ENCODE assay signal across 8 mouse cellular contexts in genomic region chr17:88255744-88256598, GRCm38 (mm10).
A peak's percentile ranks its signal among the peaks of the same experiment; 100 is the strongest.
DNase-seq lines count a peak whose midpoint lies in the region; ATAC-seq and TF ChIP-seq lines count a peak whose summit lies in the region.

No protein-coding gene starts in this region.

- no peaks in the 10 kb centered on the region for H3K36me3 ChIP-seq in G1E (replicated peaks)
- no peaks in the 10 kb centered on the region for H3K36me3 ChIP-seq in forebrain, postnatal 0 days (ENCODE audit: insufficient read depth)
- H3K36me3 ChIP-seq in lung, embryonic 14.5 days (ENCODE audit: insufficient read depth): no peaks in the 10 kb centered on the region

- peaks cover 4% of the 10 kb centered on the region; the same call in 1 of the 2 replicates for H3K4me1 ChIP-seq in G1E (ENCODE audit: insufficient read depth, low read depth, low read length)
- no peaks in the 10 kb centered on the region; the same call in 1 of the 2 replicates for H3K4me1 ChIP-seq in forebrain, postnatal 0 days (ENCODE audit: insufficient read depth)
- H3K4me1 ChIP-seq in lung, embryonic 14.5 days (ENCODE audit: insufficient read depth): peaks cover 8% of the 10 kb centered on the region; the same call in 1 of the 2 replicates

- peaks cover 12% of the 10 kb centered on the region; the same call in 1 of the 2 replicates for H3K27me3 ChIP-seq in G1E (ENCODE audit: insufficient read depth, low read length)
- no peaks in the 10 kb centered on the region for H3K27me3 ChIP-seq in forebrain, postnatal 0 days (ENCODE audit: insufficient read depth, low read length)
- no peaks in the 10 kb centered on the region for H3K27me3 ChIP-seq in lung, embryonic 14.5 days (ENCODE audit: insufficient read depth, low read length)

- peak; percentile 40 for ATAC-seq in G1E (ENCODE audit: extremely low read depth, insufficient number of reproducible peaks, low FRiP score, poor library complexity, severe bottlenecking)
- ATAC-seq in forebrain, postnatal 0 days: peak; percentile 83
- peak; percentile 57 for ATAC-seq in lung, embryonic 14.5 days (ENCODE audit: insufficient read depth)
- peak; percentile 66; the same call in 1 of the 2 replicates for ATAC-seq in neutrophil, adult 5-6 weeks (ENCODE audit: extremely low read depth, insufficient number of reproducible peaks, low FRiP score, poor library complexity, severe bottlenecking)

- no peak overlapping the region; the same call in 1 of the 2 replicates for H3K4me3 ChIP-seq in G1E (ENCODE audit: low read depth, low read length)
- H3K4me3 ChIP-seq in forebrain, postnatal 0 days (ENCODE audit: low read depth, low read length): peak overlapping the region; percentile 66
- peak overlapping the region; percentile 51 for H3K4me3 ChIP-seq in lung, embryonic 14.5 days (ENCODE audit: low read depth, low read length)

- peak; percentile 36 for DNase-seq in G1E (ENCODE audit: low spot score)
- peak; percentile 75 for DNase-seq in cerebellum, adult 11 months
- DNase-seq in forebrain, postnatal 0 days: peak; percentile 93
- DNase-seq in heart, postnatal 4 days: peak; percentile 86
- peak; percentile 53 to 84 for DNase-seq in layer of hippocampus, adult 18-20 months (ENCODE audit: low spot score in 2 of 2)
- DNase-seq in lung, embryonic 14.5 days: peak; percentile 96
- peak; percentile 54 to 58 for DNase-seq in thymus, adult 18-20 months

- no peaks in the 10 kb centered on the region for H3K9me3 ChIP-seq in G1E (replicated peaks)
- H3K9me3 ChIP-seq in forebrain, postnatal 0 days (ENCODE audit: low read length): no peaks in the 10 kb centered on the region
- no peaks in the 10 kb centered on the region for H3K9me3 ChIP-seq in lung, embryonic 14.5 days (ENCODE audit: low read depth, low read length)

- H3K4me2 ChIP-seq in forebrain, postnatal 0 days (ENCODE audit: low read depth): peak overlapping the region; percentile 94
- peak overlapping the region; percentile 79 for H3K4me2 ChIP-seq in lung, embryonic 14.5 days

- peak overlapping the region; percentile 97 for H3K27ac ChIP-seq in forebrain, postnatal 0 days (ENCODE audit: low read depth, low read length)
- peak overlapping the region; percentile 96 for H3K27ac ChIP-seq in lung, embryonic 14.5 days (ENCODE audit: low read depth)

- WGBS in forebrain, postnatal 0 days: 0% methylated on average over 40 of the region's 40 CpGs
- WGBS in lung, embryonic 14.5 days: 0% methylated on average over 40 of the region's 40 CpGs

- 0 out of 2 replicates have a peak, but pooled peaks have one; percentile 4 for TF ChIP-seq CTCF in G1E (IDR thresholded peaks at IDR 0.05; ENCODE audit: low read depth, low read length)
- peak; percentile 79 for TF ChIP-seq CTCF in forebrain, postnatal 0 days (IDR thresholded peaks at IDR 0.05; ENCODE audit: low read depth)
- TF ChIP-seq CTCF in lung, embryonic 14.5 days (IDR thresholded peaks at IDR 0.05; ENCODE audit: low read depth): peak; percentile 83

- H3K9ac ChIP-seq in forebrain, postnatal 0 days: peak overlapping the region; percentile 96
- peak overlapping the region; percentile 75 for H3K9ac ChIP-seq in lung, embryonic 14.5 days

Comparison
In these comparisons a context has a peak if more than half of its experiments do, and no peak if none do; other contexts are left out.
1. DNase-seq: peak in every context shown above with its lines; median percentile 96 in lung, embryonic 14.5 days; 93 in forebrain, postnatal 0 days; 86 in heart, postnatal 4 days; 75 in cerebellum, adult 11 months; 68 in layer of hippocampus, adult 18-20 months; 56 in thymus, adult 18-20 months; 36 in G1E.
2. CTCF ChIP-seq: peak in every context shown above with its lines; median percentile 83 in lung, embryonic 14.5 days; 79 in forebrain, postnatal 0 days; 4 in G1E.